Mouse (Mus musculus) stomach, postnatal 0 days (tissue): ENCODE results near the gene Usp25.

ENCODE experiments used
- CTCF ChIP-seq: IDR thresholded peaks from 2 replicates; pipeline ENCODE4 v1.5.1; 2016; ENCODE audit warnings: antibody characterized with exemption, low read depth, mild to moderate bottlenecking, moderate library complexity
- EP300 ChIP-seq: optimal IDR thresholded peaks from 2 replicates; pipeline ENCODE3; 2016; ENCODE audit warnings: antibody characterized with exemption

DNA sequence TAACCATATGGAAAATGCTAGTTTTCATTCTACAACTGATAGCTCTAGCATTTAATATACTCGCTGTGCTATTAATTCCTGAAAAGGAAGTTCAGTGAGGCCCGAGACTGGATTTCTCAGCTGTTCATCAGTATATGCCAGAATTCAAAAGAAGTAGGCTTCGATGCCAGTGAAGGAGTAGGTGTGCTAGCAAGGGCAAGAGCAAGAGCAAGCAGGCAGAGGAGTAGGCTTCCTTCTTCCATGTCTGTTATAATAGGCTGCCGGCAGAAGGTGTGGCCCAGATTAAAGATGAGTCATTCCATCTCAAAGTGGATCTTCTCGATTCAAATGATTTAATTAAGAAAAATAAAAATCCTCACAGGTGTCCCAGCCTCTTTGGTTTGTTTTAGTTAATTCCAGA, 30.0 kb downstream of the Usp25 start:
- no peak for TF ChIP-seq CTCF
- no peak for TF ChIP-seq EP300
